Mouse (Mus musculus): ENCODE results near the gene Larp4. TPM values are rescaled to one million over a fixed set of nuclear protein-coding genes. Genes with fewer than 3 reads are reported as not detected.

Gene Larp4
- total RNA-seq, 2 experiments from 2014 or later = 49.3 to 54.0 TPM

- DNase-seq (ENCODE audit: low spot score in 2 of 2) = no peak
These were observed 87.8 kb downstream of the Larp4 start for GRCm38 (mm10) chr15:100057698-100058097.

DNA sequence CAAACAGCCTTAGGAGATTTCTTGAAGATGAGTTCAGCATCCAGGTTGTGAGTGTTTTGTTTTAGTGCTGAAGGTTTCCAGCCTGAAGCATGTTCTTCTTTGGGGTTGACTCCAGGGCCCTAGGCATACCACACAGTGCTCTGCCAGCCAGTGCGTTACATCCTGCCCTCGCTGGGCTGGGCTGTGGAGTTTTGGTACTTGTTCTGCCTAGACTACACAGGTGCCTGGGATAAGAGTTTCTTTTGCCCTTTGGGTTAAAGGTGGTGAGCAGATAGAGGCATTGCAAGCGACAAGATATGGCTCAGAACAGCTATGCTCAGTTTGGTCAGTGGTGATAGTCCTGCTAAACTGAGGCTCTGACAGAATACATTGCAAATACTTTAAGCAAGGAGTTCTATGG, 88.3 kb downstream of the Larp4 start:
- DNase-seq (ENCODE audit: low spot score in 2 of 2) = no peak

GRCm38 (mm10) chr15:100058912-100059311, 89.0 kb downstream of the Larp4 start:
- no peak for DNase-seq (ENCODE audit: low spot score in 2 of 2)

DNA sequence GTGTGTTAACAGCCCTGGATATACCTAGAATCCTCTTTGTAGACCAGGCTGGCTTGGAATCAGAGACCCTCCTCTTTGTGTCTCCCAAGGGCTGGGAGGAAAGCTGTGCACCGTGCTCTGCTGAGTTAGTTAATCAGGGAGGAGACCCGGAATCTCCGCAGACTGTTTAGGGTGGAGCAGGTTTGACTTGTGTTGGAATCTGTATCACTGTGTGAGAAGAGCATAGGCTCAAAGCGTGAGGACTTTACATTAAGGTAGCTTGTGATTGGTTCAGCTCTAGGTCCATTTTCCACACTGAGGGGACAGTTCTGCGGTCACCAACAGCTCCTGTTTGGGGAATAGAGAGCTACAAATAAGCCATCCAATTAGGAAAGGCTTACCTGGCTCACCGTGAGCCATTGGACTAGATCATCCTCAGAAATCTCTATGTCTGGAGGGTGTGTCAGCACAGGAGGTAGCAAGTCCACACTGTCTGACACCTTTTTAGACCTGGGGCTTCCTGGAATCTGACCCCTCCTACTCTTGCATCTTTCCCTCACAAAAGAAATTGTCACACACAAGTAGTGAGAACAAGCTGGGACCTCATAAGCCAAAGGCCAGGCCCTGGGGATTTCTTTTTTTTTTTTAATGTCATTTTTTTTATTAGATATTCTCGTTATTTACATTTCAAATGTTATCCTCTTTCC, 89.9 kb downstream of the Larp4 start:
- no peak for DNase-seq (ENCODE audit: low spot score in 2 of 2)

DNA sequence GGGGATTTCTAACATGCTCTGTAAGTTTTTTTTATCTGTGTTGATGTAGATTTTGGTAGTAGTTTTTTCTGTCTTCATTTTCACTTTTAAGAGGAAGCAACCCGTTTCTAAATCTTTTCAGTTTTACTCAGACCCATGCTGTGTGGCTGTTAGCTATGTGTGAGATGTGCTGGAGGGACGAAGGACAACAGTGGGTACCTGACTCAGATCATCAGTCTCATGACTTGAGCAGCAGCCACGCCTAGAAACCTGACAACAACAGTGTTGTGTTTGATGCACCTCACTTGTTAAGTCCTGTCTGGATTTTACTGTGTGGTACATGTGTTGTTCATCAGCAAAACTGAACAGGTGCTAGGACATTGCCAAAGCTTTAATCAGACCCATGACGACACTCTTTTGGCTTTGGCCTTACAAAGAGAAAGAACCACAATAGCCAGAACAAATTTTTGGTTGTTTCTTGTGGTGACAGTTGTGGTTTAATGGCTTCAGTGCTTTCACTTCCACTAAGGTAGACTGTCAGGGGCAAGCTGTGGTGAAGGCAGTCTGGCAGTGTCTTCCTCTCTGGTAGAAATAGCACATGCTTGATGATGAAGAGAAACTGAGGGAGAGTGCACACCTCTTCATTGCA, 90.8 kb downstream of the Larp4 start:
- DNase-seq (ENCODE audit: low spot score in 2 of 2) = no peak

GRCm38 (mm10) chr15:100061377-100061776, 91.5 kb downstream of the Larp4 start:
- DNase-seq (ENCODE audit: low spot score in 2 of 2) = no peak

DNA sequence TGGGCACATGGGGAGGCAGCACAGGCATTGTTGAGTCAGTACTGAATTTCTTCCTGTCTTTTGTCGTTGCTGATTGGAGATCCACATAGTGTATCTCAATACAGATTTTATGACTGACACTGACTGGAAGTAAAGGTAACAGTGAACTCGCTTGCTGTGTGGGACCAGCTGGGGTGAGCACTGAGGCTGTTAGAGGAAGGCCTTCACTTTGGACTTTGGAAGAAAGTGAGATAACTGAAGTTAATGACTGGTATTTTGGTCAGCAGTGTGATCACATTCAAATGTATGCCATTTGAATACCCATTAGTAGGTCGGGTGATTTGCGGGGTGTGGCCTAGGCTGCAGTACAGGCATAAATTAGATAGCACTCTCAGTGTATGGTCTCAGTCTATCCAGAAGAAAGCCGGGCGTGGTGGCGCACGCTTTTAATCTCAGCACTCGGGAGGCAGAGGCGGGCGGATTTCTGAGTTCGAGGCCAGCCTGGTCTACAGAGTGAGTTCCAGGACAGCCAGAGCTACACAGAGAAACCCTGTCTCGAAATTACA, 93.4 kb downstream of the Larp4 start:
- no peak for DNase-seq (ENCODE audit: low spot score in 2 of 2)

Other genes with a start within 250 kb of the Larp4 start
- 100 to 1,000 TPM; 123 to 127 TPM for gene Cox14, start 244.4 kb upstream of the Larp4 start, total RNA-seq (2021)
- 10 to 100 TPM; 26.4 to 29.7 TPM for gene Cers5, start 197.2 kb upstream of the Larp4 start, total RNA-seq (2021)
- 10 to 100 TPM in 1 of 2 experiments, 1 to 10 TPM in 1; 9.9 to 10.0 TPM for gene Lima1, start 94.6 kb upstream of the Larp4 start, total RNA-seq (2021)
- under 1 TPM in 1 of 2 experiments, not detected in 1; 0.20 TPM for gene Fam186a, start 3.0 kb upstream of the Larp4 start, total RNA-seq (2021)
- 10 to 100 TPM; 50.5 to 50.8 TPM for gene Dip2b, start 68.6 kb downstream of the Larp4 start, total RNA-seq (2021)

Measured in layer of hippocampus, adult 18-20 months (tissue).